Mouse (Mus musculus): ENCODE data around the gene Otx1.

DNA sequence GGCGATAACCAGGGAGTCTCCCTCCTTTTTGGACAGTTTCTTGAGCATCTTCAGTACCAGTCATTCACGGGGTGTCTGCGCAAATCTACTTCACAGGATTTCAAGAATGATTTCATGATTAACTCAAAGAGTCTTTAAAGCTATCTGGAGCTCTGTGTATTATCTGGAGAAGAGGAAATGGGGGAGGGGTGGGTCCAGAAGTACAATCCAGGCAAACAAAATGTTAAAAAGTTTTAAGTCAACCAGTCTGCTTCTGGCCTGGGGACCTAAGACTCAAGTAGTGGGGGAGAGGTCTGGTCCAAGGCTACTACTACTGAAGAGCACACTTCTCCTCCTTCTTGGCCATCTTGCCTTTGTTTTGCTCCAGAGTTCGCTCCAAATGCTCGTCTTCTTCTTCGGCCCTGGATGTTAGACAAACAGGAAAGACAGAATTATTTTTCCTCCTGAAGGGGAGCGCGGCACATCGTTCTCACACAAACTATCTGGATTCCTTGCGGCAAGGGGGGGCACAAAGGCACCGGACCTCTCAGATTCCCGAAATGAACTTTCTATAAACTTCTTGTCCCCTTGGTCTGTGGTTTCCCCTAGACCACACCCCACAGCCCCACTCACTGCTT is 3.9 kb upstream of the Otx1 start:
- TF ChIP-seq NELFE (IDR thresholded peaks at IDR 0.05; ENCODE audit: low read depth, low read length) (no peak), CTCF (conservative IDR thresholded peaks at IDR 0.05 in 1 of 2, IDR thresholded peaks at IDR 0.05 in 1 of 2; ENCODE audit: low read depth in 2 of 2, low read length in 2 of 2) (no peak)
